Mouse (Mus musculus): ENCODE measurements around the gene Trub2. TPM values are rescaled to one million over a fixed set of nuclear protein-coding genes. Genes with fewer than 3 reads are reported as not detected.

The Trub2 gene
- total RNA-seq (2014; rRNA removed) (52.3 and 68.7 TPM in 2 replicates), polyA plus RNA-seq (2015; fragmentation: Nextera tagmentation; extraction: Ambion mirVana) (22.4 and 27.3 TPM in 2 replicates)

- no peak for TF ChIP-seq CTCF (IDR thresholded peaks at IDR 0.05; ENCODE audit: low read depth)
Observed at GRCm38 (mm10) chr2:29787937-29788681, at the start of gene Trub2. Gene Trub2, minus strand, starts transcription at chr2:29788502.

DNA sequence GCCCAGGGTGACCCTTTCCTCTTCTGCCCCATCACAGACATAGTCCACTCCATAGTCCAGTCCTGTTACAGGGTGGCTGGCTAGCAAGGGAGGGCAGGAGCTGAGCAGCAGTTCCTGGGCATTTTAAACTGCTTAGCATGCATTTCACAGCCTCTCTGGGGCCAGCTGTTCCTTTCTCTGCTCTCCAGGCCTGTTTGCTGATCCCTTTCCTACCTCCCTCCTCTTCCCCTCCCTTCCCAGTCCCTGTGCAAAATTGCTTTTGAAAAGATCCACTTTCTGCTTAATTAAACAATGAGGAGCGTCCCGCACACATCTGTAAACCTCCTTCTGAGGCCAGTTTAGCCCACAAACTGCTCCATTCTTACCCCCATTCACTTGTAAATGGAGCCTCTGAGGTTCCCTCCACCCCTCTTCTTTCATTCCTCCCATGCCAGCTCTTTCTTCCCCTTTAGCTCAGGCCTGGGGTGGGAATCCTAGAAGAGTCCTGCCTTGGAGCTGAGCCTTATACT is 47.1 kb upstream of the Trub2 start:
- no peak for ATAC-seq
- no peaks in the 10 kb centered on the region for H3K4me1 ChIP-seq (ENCODE audit: insufficient read depth)
- no peaks in the 10 kb centered on the region for H3K9me3 ChIP-seq (ENCODE audit: low read length)
- peaks cover 21% of the 10 kb centered on the region; the same call in 1 of the 2 replicates for H3K36me3 ChIP-seq (ENCODE audit: insufficient read depth)
- no peaks in the 10 kb centered on the region for H3K27me3 ChIP-seq (ENCODE audit: insufficient read depth, low read length)
- TF ChIP-seq CTCF (IDR thresholded peaks at IDR 0.05; ENCODE audit: low read depth), result no peak
- no peak overlapping the region for H3K4me3 ChIP-seq (ENCODE audit: low read depth, low read length)
- WGBS, result 5% methylated on average over 2 of the region's 2 CpGs
- no peak overlapping the region for H3K4me2 ChIP-seq (ENCODE audit: low read depth)
- H3K9ac ChIP-seq, result no peak overlapping the region
- DNase-seq, result no peak
- no peak overlapping the region for H3K27ac ChIP-seq (ENCODE audit: low read depth, low read length)

More at GRCm38 (mm10) chr2:29787937-29788681, at the start of gene Trub2:
- Histone ChIP-seq H3K4me1 (ENCODE audit: insufficient read depth) (peaks cover 7% of the 10 kb centered on the region; the same call in 1 of the 2 replicates), H3K4me2 (ENCODE audit: low read depth) (peak within 1 kb of the TSS; percentile 83), H3K27ac (ENCODE audit: low read depth, low read length) (peak within 1 kb of the TSS; percentile 82), H3K36me3 (ENCODE audit: insufficient read depth) (peaks cover 59% of the 10 kb centered on the region), H3K9ac (peak within 1 kb of the TSS; percentile 76), H3K4me3 (ENCODE audit: low read depth, low read length) (peak within 1 kb of the TSS; percentile 58), H3K9me3 (ENCODE audit: low read length) (no peaks in the 10 kb centered on the region), H3K27me3 (ENCODE audit: insufficient read depth, low read length) (no peaks in the 10 kb centered on the region)
- 1% methylated on average over 45 of the region's 45 CpGs for WGBS
- DNase-seq, result peak; percentile 85
- ATAC-seq, result peak; percentile 91

- H3K36me3 ChIP-seq (ENCODE audit: insufficient read depth), result peaks cover 24% of the 10 kb centered on the region; the same call in 1 of the 2 replicates
- H3K4me2 ChIP-seq (ENCODE audit: low read depth), result no peak overlapping the region
- H3K9me3 ChIP-seq (ENCODE audit: low read length), result no peaks in the 10 kb centered on the region
- no peak for DNase-seq
- ATAC-seq, result no peak
- no peaks in the 10 kb centered on the region for H3K27me3 ChIP-seq (ENCODE audit: insufficient read depth, low read length)
- no peaks in the 10 kb centered on the region for H3K4me1 ChIP-seq (ENCODE audit: insufficient read depth)
- no peak overlapping the region for H3K4me3 ChIP-seq (ENCODE audit: low read depth, low read length)
- no peak for TF ChIP-seq CTCF (IDR thresholded peaks at IDR 0.05; ENCODE audit: low read depth)
- 93% methylated on average over 5 of the region's 5 CpGs for WGBS
- no peak overlapping the region for H3K27ac ChIP-seq (ENCODE audit: low read depth, low read length)
- H3K9ac ChIP-seq, result no peak overlapping the region
Observed at GRCm38 (mm10) chr2:29833796-29834195, 45.5 kb upstream of the Trub2 start.

- no peak overlapping the region for H3K9ac ChIP-seq
- DNase-seq (no peak), ATAC-seq (no peak)
- no peak overlapping the region for H3K4me2 ChIP-seq (ENCODE audit: low read depth)
- H3K27ac ChIP-seq (ENCODE audit: low read depth, low read length), result no peak overlapping the region
- H3K9me3 ChIP-seq (ENCODE audit: low read length), result no peaks in the 10 kb centered on the region
- peaks cover 22% of the 10 kb centered on the region; the same call in 1 of the 2 replicates for H3K36me3 ChIP-seq (ENCODE audit: insufficient read depth)
- H3K4me1 ChIP-seq (ENCODE audit: insufficient read depth), result 0 out of 2 replicates have a peak, but pooled peaks cover 9% of the 10 kb centered on the region
- H3K27me3 ChIP-seq (ENCODE audit: insufficient read depth, low read length), result no peaks in the 10 kb centered on the region
- WGBS, result 91% methylated on average over 4 of the region's 4 CpGs
- TF ChIP-seq CTCF (IDR thresholded peaks at IDR 0.05; ENCODE audit: low read depth), result no peak
- no peak overlapping the region for H3K4me3 ChIP-seq (ENCODE audit: low read depth, low read length)
Observed at GRCm38 (mm10) chr2:29831106-29831505, 42.8 kb upstream of the Trub2 start.

DNA sequence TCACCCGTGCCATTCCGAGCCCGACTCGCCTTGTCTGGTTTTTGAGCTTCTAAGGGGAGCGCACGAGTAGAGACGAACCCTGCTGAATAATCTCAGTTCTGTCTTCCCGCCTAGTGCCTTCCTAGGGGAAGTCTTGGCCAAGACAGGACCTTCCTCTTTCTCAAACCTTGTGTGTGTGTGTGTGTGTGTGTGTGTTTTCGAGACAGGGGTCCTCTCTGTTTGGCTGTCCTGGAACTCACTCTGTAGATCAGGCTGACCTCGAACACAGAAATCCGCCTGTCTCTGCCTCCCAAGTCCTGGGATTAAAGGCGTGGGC is 39.4 kb upstream of the Trub2 start:
- TF ChIP-seq CTCF (IDR thresholded peaks at IDR 0.05; ENCODE audit: low read depth), result no peak
- Histone ChIP-seq H3K4me3 (ENCODE audit: low read depth, low read length) (peak overlapping the region; percentile 84), H3K27me3 (ENCODE audit: insufficient read depth, low read length) (no peaks in the 10 kb centered on the region), H3K9me3 (ENCODE audit: low read length) (no peaks in the 10 kb centered on the region), H3K36me3 (ENCODE audit: insufficient read depth) (peaks cover 8% of the 10 kb centered on the region; the same call in 1 of the 2 replicates), H3K4me2 (ENCODE audit: low read depth) (peak overlapping the region; percentile 84), H3K27ac (ENCODE audit: low read depth, low read length) (peak overlapping the region; percentile 66), H3K4me1 (ENCODE audit: insufficient read depth) (0 out of 2 replicates have a peak, but pooled peaks cover 9% of the 10 kb centered on the region), H3K9ac (peak overlapping the region; percentile 75)
- DNase-seq (no peak), ATAC-seq (no peak)
- 5% methylated on average over 12 of the region's 12 CpGs for WGBS

DNA sequence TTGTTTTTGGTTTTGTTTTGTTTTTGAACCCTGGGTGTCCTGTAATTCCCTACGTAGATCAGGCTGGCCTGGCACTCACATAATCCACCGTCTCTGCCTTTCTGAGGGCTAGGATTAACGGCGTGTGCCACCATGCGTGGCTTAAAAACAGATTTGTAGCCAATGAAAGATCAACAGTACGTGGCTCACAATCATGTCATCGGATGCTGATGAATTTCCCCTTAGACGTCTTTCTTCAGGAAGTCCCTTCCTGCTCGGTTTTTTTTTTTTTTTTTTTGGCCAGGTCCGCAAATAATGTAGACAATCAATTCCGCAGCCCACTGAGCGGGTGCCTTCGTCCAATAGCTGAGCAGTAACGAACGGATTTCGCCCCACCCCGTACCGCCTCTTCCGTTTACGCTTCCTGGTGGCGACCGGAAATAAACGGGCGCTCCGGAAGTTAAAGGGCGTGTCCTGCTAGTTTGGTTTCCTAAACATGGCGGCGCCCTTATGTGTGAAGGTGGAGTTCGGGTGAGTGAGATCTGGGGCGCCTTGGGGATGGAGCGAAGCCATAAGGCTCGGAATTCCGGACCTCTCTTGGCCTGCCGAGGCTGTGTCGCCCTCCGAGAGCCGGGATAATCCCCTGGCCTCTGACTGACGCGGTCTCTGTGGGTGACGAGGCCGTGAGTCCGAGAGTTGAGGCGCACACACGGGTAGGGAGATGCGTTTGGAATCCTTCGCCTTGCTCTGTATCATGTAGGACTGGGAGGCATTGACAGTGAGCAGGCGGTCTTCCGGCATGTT is 38.8 kb upstream of the Trub2 start:
- Histone ChIP-seq H3K4me1 (ENCODE audit: insufficient read depth) (0 out of 2 replicates have a peak, but pooled peaks cover 9% of the 10 kb centered on the region), H3K9ac (peak overlapping the region; percentile 75), H3K4me2 (ENCODE audit: low read depth) (peak overlapping the region; percentile 84), H3K27me3 (ENCODE audit: insufficient read depth, low read length) (no peaks in the 10 kb centered on the region), H3K9me3 (ENCODE audit: low read length) (no peaks in the 10 kb centered on the region), H3K27ac (ENCODE audit: low read depth, low read length) (peak overlapping the region; percentile 94), H3K4me3 (ENCODE audit: low read depth, low read length) (peak overlapping the region; percentile 84), H3K36me3 (ENCODE audit: insufficient read depth) (0 out of 2 replicates have a peak, but pooled peaks cover 5% of the 10 kb centered on the region)
- WGBS, result under 1% methylated on average over 48 of the region's 48 CpGs
- peak; percentile 29 for TF ChIP-seq CTCF (IDR thresholded peaks at IDR 0.05; ENCODE audit: low read depth)
- DNase-seq (peak; percentile 97), ATAC-seq (peak; percentile 99)

Measured in forebrain, postnatal 0 days (tissue).